Mouse (Mus musculus) c-Kit-positive CD71-negative TER-119-negative erythroid progenitor cells, embryonic 14.5 days (primary cell): ENCODE measurements around the gene Polr2b.

ENCODE experiments used
- DNase-seq: peaks from one replicate; pipeline ENCODE4 v3.0.0-alpha.2; 2013; ENCODE audit warnings: low read depth

Gene Polr2b

GRCm38 (mm10) chr5:77309924-77310772 lies at the start of gene Polr2b, which contains the start of gene Noa1:
Polr2b (plus strand) TSS chr5:77310147.
Noa1 (minus strand) TSS chr5:77310084.
- DNase-seq, result peak; percentile 96

- no peak for DNase-seq
Measured at GRCm38 (mm10) chr5:77261137-77261536, 48.8 kb upstream of the Polr2b start.

DNA sequence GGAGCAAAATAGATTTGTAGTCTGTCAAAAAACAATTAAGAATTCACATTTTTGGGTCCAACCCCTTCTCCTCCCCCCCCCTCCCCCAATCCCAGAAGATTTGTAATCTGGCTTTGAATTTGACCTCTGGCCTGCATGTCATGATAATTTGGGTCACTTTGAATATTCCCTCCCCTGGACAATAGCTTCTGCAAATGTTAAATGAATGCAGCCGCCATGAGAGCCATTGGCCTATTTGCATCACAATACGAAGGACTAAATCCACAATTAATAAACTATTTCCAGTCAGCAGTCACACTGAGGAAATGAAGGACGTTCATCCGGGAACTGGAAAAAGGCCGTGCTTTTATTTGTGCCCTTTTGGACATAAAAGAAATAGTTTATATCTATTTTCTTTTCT lies 47.8 kb upstream of the Polr2b start:
- DNase-seq, result no peak

GRCm38 (mm10) chr5:77265081-77265670 lies 44.8 kb upstream of the Polr2b start, which contains the start of gene Rest:
Rest (plus strand) TSS chr5:77265491.
- DNase-seq, result peak; percentile 73

DNA sequence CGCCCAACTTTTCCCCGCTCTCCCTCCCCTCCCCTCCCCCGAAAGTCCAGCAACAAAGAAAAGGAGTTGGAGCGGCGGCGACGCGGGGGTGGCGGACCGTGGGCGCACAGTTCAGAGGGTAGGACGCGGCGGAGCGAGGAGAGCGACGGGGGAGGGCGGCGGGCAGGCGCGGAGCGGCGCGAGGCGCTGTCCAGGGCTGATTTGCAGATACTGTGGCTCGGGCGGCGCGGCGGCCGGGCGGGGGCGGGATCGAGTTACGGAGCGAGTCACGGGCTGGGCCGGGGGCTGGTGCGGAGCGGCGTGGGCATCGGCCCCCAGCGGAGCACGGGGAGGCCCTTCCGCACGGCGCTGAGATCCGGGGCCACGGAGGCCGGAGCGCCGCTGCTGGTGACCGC lies 44.3 kb upstream of the Polr2b start:
- no peak for DNase-seq

- no peak for DNase-seq
Measured at GRCm38 (mm10) chr5:77266066-77266885, 43.7 kb upstream of the Polr2b start.

GRCm38 (mm10) chr5:77266886-77267401 lies 43.0 kb upstream of the Polr2b start:
- no peak for DNase-seq

- no peak for DNase-seq
Measured at GRCm38 (mm10) chr5:77267441-77267840, 42.5 kb upstream of the Polr2b start.

DNA sequence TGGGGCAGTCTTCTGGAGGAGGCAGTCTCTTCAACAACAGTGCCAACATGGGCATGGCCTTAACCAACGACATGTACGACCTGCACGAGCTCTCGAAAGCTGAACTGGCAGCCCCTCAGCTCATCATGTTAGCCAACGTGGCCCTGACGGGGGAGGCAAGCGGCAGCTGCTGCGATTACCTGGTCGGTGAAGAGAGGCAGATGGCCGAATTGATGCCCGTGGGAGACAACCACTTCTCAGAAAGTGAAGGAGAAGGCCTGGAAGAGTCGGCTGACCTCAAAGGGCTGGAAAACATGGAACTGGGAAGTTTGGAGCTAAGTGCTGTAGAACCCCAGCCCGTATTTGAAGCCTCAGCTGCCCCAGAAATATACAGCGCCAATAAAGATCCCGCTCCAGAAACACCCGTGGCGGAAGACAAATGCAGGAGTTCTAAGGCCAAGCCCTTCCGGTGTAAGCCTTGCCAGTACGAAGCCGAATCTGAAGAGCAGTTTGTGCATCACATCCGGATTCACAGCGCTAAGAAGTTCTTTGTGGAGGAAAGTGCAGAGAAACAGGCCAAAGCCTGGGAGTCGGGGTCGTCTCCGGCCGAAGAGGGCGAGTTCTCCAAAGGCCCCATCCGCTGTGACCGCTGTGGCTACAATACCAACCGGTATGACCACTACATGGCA lies 41.9 kb upstream of the Polr2b start:
- DNase-seq, result no peak

DNA sequence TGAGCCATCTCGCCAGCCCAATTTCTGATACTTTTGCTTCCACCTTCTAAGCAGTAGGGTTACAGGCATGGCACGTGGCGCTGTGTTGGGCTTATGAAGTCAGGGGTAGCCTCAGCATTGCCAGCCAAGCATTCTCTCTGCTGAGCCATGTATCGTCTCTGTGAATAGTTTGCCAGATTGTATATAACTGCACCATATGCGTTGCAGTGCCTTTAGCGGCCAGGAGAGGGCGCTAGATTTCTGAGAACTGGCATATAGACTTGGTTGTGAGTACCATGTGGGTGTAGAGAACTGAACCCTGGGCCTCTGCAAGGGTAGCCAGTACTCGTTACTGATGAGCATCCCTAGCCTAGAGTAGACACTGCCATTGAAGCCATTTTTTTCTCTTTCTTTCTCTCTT lies 40.5 kb upstream of the Polr2b start:
- DNase-seq, result no peak

- DNase-seq, result no peak
Measured at GRCm38 (mm10) chr5:77273151-77273550, 36.8 kb upstream of the Polr2b start.

DNA sequence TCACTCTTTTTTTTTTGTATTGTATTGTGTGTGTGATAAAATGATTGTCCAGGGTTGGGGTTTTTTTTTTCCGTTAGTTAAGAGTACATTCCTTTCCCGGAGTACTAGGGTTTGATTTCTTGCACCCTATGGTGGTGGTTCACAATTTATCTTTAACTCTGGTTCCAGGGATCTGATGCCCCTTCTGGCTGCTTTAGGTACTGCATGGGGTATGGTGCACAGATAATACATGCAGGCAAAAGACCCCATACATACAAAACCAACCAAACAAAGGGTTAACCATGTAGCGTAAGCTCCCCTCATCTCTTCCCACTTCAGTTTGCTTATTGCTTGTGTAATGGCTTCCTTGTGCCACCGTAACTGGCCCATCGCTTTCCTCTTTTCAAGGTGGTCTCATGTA lies 34.0 kb upstream of the Polr2b start:
- peak; percentile 28 for DNase-seq

DNA sequence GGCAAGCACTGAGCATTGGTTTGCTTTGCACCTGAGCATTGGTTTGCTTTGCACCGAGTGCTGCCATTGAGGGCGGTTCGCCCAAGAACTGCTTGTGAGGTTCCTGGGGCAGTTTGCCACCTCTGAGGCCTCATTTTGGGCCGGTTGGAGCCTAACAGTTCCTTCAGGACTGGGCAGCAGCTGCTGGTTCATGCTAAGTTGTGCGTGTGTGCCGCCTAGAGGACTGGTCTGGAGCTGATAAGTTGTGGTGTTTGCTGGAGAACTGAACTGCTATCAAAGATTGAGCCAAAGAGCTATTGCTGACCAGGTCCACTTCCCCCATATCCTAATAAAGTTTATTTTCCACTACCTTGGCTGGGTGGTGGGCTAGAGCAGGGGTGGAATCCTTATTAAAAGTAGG lies 32.7 kb upstream of the Polr2b start:
- no peak for DNase-seq

- no peak for DNase-seq
Measured at GRCm38 (mm10) chr5:77281518-77282174, 28.3 kb upstream of the Polr2b start.

DNA sequence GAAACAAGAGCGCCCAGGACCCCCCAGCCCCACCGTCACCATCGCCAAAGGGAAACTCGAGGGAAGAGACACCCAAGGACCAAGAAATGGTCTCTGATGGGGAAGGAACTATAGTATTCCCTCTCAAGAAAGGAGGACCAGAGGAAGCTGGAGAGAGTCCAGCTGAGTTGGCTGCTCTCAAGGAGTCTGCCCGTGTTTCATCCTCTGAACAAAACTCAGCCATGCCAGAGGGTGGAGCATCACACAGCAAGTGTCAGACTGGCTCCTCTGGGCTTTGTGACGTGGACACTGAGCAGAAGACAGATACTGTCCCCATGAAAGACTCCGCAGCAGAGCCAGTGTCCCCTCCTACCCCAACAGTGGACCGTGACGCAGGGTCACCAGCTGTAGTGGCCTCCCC lies 27.7 kb upstream of the Polr2b start:
- DNase-seq, result no peak

DNA sequence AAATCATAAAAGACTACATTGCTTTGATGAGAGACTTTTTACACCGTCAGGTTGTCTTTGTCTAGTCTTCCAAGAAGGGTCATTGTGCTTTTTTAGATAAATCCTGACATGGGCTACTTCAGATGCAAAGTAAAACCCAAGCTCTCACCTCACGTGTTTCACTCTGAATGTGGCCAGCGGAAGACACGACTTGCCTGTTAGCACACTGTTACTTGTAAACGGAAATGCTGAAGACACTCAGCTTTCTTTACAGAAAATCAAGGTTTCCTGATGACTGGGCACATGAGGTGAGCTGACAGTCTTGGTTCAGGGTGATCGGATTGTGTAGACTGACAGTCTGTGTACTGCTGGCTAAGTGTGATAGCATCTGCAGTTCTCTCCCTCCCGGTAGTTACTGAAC lies 24.3 kb upstream of the Polr2b start:
- DNase-seq, result no peak

GRCm38 (mm10) chr5:77286904-77287303 lies 23.0 kb upstream of the Polr2b start:
- no peak for DNase-seq

DNA sequence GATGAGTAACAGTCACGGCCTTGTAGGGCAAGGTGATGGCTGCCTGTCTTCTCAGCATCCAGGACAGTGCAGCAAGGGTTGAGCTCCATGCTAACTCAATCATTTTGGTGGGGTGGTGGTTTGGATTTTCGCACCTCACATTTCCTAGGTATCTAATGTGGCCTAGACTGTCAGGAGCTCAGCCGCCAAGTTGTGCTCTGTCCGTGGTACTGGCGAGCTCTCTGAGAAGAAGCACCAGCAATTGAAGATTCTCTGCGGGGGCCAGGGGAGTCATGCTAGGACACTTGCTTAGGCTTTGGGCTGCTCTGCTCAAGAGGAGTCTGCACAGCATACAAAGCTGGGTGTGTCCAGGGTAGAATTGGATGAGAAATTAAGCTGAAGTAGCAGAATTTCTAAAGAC lies 22.0 kb upstream of the Polr2b start:
- no peak for DNase-seq

DNA sequence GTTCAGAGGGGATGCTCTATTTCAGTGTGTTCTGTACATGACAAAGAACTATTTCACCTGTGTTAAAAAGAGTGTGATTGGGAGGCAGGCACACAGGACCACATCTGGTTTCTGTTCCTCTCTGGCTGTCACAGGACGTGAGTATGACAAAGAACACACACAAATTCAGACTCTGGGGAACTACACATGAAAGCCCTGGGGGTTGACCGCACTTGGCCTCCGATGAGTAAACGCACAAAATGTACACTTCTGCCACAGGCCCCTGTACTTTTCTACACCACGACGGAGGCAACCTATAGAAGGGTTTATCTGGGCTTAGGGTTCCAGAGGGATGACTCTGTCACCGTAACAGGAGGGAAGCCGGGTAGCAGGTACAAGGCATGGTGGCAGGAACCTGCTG lies 20.3 kb upstream of the Polr2b start:
- no peak for DNase-seq

- DNase-seq, result no peak
Measured at GRCm38 (mm10) chr5:77290606-77291005, 19.3 kb upstream of the Polr2b start.

GRCm38 (mm10) chr5:77292803-77293522 lies 17.0 kb upstream of the Polr2b start:
- DNase-seq, result peak; percentile 36
